Mouse (Mus musculus) cerebellum, postnatal 14 days (tissue): ENCODE results near the gene 3100002H09Rik.

Experiments used
- DNase-seq, 2 experiments: peaks; one replicate each; pipeline ENCODE4 v3.0.0; 2021; ENCODE audit warnings: mixed read lengths in 2 of 2

Gene 3100002H09Rik

GRCm38 (mm10) chr4:124610703-124611102 lies at the start of gene 3100002H09Rik:
3100002H09Rik (minus strand) TSS chr4:124610803.
- no peak for DNase-seq

- DNase-seq = peak in 1 of 2 experiments; percentile 21
Observed at GRCm38 (mm10) chr4:124659251-124660217, 48.9 kb upstream of the 3100002H09Rik start.

DNA sequence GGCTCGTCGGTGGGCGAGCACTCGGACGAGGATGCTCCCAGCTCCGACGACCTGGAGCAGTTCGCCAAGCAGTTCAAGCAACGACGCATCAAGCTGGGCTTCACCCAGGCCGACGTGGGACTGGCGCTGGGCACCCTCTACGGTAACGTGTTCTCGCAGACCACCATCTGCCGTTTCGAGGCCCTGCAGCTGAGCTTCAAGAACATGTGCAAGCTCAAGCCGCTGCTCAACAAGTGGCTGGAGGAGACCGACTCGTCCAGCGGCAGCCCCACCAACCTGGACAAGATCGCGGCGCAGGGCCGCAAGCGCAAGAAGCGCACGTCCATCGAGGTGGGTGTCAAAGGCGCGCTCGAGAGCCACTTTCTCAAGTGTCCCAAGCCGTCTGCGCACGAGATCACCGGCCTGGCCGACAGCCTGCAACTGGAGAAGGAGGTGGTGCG lies 47.8 kb upstream of the 3100002H09Rik start:
- peak in 1 of 2 experiments; percentile 21 for DNase-seq

GRCm38 (mm10) chr4:124657781-124658180 lies 47.2 kb upstream of the 3100002H09Rik start:
- DNase-seq = peak in 1 of 2 experiments; percentile 14

- DNase-seq = peak; percentile 59 to 68
Observed at GRCm38 (mm10) chr4:124656854-124657650, 46.4 kb upstream of the 3100002H09Rik start.

DNA sequence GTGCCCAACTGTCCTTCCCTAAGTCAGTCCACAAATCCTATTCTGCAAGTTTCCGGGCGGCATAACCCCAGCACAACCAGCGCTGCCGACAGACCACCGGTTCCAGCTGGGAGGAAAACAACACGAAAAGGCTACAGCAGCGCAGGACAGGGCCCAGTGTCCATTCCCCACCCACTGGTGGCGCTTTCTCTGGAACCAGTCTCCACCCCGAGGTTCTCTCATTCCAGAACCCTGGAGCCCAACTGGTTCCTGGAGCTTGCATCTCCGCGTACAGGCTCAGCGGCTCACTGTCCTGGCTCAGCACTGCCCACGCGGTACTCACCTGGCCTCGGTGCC lies 45.9 kb upstream of the 3100002H09Rik start, which contains the start of gene Pou3f1:
TSS of gene Pou3f1 (plus strand) at position 290 of the 336 bp plus-strand sequence.
- peak in 1 of 2 experiments; percentile 35 for DNase-seq

GRCm38 (mm10) chr4:124652886-124653285 lies 42.3 kb upstream of the 3100002H09Rik start:
- peak; percentile 20 to 39 for DNase-seq

DNA sequence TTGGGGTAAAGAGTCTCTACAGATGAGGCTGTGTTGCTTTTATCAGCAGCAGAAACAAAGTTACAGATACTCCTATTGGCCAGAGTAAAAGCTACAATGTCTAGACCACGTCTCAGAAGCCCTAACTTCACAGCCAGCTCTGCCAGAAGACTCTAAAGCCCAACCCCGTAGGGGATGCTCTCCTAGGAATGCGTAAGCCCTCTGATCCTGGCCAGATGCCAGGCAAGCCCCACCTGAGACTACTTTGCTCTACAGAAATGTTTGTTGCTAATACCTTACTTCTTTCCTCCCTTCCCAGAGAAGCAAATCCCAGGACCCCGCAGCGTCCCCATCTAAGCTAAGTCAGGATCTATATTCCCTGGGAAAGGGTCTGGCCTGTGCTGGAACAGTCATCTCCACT lies 37.3 kb upstream of the 3100002H09Rik start:
- no peak for DNase-seq

DNA sequence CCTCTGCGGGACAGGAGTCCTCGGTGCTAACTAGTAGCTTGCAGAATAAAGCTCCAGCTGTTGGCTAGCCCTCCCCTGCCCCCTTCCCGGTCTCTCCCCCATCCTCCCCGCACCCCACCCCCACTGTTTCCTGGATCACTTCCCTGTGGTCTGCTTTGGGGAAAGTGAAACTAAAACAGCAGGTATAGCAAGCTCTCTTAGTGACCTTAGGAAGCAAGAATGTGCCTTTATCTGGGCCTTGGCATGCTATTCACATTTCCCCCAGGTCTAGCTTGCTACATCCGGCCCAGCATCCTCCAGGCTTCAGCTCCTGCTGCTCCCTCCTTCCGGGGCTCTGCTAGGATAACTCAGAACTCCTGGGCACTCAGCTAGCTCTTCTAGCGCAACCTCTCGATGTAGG lies 36.0 kb upstream of the 3100002H09Rik start:
- no peak for DNase-seq

- DNase-seq = no peak
Observed at GRCm38 (mm10) chr4:124644974-124645433, 34.4 kb upstream of the 3100002H09Rik start.

- no peak for DNase-seq
Observed at GRCm38 (mm10) chr4:124643859-124644258, 33.3 kb upstream of the 3100002H09Rik start.

DNA sequence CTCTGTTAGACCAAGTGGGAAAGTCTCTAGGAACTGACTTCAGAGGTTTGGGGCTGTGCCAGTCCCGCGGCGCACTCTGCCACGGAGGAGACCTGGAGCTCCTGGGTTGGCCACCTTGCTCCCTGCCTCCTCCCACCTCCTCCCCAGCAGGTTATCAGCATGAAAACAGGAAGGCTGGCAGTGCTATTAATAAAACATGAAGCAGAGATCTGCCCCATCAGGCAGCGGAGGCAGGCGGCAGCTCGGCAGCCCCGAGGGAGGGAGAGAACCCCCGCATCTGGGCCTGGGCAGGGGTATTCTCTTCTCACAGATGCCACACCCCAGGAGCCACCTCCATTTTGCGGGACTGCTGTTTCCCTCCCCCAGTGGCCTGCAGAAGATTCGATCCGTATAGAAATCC lies 29.1 kb upstream of the 3100002H09Rik start:
- DNase-seq = no peak

- no peak for DNase-seq
Observed at GRCm38 (mm10) chr4:124633281-124633680, 22.7 kb upstream of the 3100002H09Rik start.

GRCm38 (mm10) chr4:124632856-124633255 lies 22.3 kb upstream of the 3100002H09Rik start:
- no peak for DNase-seq

DNA sequence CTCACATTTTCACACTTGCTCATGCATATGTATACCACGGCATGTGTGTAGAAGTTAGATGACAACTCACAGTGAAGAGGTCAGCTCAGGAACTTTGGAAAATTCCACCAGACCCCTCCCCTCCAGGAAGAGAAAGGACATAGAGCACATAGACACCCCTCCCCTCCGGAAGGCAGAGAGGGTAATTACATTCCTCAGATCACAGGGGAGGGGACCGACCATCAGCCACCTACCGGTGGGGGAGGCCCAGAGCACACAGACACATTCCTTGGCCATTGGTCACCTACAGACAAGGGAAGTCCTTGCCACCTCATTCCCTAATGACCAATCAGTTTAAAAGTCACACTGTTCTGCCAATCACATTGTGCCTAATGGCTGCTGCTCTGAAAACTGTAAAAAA lies 20.9 kb upstream of the 3100002H09Rik start:
- no peak for DNase-seq

DNA sequence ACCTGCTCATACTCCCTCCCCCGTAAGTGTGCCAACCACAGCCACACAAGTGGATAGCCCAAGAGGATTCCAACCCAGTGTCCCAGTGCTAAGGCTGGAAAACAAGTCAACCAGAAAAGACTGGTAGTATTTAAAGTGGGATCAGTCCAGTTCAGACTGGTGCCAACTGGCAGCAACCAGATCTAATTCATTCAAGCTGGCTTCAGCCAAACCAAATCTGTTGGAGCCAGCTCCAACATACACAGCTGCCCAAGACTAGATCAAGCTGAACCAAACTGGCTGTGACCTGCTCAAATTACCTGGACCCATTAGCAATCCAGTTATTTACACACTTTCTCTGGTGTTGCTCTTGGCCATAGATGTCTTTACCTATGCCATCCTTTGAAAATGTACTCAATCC lies 16.2 kb upstream of the 3100002H09Rik start:
- peak; percentile 24 to 34 for DNase-seq

- peak; percentile 11 to 28 for DNase-seq
Observed at GRCm38 (mm10) chr4:124624111-124624581, 13.5 kb upstream of the 3100002H09Rik start.

GRCm38 (mm10) chr4:124622566-124622965 lies 12.0 kb upstream of the 3100002H09Rik start:
- peak; percentile 15 to 17 for DNase-seq

DNA sequence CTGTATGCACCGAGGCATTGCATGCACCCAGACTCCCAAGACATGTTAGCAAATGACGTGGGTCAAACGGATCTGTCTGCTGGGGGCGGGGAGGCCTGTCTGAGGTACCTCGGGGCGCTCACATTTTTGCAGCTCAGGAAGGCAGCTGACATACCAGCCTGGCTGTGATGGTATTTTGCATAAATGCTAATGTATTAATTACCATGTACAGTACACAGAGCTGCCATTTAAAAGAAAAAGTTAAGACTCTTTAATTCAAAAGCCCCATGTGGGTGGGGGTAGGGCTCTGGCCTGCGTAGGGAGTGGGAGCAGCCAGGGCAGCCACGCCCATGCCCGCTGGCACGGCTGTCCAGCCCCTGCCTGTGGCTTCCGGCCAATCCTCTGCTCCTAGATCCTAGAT lies 10.8 kb upstream of the 3100002H09Rik start:
- DNase-seq = peak in 1 of 2 experiments; percentile 7

DNA sequence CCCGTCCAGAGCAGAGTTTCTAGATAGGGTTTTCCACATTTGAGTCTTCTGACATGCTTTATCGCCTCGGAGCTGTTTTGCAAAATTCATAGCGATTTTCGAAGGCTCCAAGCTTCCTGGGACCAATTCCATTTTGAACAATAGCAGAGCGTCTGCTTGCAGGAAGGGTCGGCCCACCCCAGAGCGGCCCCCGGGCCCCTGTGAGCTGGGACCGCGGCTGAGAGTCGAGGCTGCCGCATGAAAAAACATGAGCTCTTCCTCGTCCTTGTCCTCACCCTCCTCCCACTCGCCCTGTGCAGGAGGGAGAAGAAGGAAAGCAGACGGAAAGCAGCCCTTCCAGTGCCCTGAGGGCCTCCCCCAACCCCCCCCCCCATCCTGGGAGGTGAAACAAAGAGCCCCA lies 8.0 kb upstream of the 3100002H09Rik start:
- no peak for DNase-seq

DNA sequence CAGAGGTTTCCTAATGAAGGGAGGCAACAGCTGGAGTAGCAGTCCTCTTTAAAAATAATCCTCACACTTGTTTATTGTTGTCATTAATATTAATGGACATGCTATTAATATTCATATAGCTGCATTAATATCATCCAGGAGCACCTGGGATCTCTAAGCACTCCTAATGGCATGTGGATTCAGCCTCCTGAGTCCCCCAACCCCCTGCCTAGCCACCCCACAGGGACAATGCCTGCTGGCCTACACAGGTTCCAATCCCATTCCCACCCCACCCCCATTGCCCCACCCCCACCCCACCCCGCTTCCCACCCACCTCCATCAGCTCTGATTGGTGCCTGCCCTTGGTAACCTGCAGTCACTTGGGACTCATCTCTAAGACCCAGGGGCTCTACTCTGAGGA lies 6.0 kb upstream of the 3100002H09Rik start:
- no peak for DNase-seq

DNA sequence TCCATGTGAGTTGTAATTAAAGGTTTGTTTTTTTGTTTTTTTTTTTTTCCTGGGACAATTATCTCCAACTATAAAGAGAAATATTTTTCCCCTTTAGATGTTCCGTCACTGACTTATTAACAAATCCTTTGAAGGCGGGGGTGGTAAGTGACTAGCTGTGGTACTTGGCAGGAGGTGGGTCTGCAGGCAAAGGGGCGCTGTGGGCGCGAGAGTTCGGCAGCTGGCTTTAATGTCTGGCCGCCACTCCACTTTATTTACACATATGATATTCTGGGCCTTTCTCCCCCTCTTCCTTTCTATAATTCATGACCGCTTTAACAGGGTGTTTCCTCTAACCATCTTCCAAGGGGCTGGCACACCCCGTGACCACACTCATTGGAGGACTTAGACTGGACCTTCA lies 5.4 kb upstream of the 3100002H09Rik start:
- DNase-seq = no peak

GRCm38 (mm10) chr4:124615406-124615960 lies 4.9 kb upstream of the 3100002H09Rik start:
- no peak for DNase-seq
